ENCODE assay signal across 26 mouse cellular contexts in the genomic region with DNA sequence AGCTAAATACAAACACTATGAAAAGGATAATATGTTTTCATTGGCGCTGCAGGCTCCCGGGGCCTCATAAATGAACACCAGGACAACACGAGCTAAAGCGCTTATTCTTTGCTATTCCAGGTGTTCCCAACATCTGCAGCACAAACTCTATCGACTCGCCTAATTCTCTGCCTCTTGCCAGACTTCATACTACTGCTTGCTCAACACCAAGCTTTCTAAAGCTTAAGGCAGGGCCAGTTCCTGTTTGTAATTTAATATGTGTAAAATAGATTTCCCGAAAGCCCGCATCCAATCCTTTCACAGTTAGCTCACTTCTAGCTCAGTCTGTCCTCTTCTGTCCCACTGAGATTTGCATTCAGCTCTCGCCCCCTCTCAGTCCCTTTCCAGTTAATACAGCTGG.
"Had no signal": no experiment of that assay in that cellular context is flagged by ENCODE, and none has a peak within 500 bp of the region (broad histone marks: within the 10 kb centered on the region; RNA-seq: fewer than 3 reads in every experiment).

No protein-coding gene starts in this region.

- H3K4me1 ChIP-seq: heart, embryonic 13.5 days; heart, embryonic 15.5 days; hindbrain, embryonic 15.5 days; liver, embryonic 13.5 days; liver, embryonic 15.5 days had no signal

- H3K4me2 ChIP-seq: heart, embryonic 11.5 days; heart, embryonic 13.5 days; heart, embryonic 15.5 days; hindbrain, embryonic 13.5 days; hindbrain, embryonic 15.5 days; limb, embryonic 12.5 days; liver, embryonic 11.5 days; liver, embryonic 13.5 days; liver, embryonic 15.5 days had no signal

- ATAC-seq: forebrain, postnatal 0 days; hindbrain, postnatal 0 days; intestine, embryonic 16.5 days; liver, postnatal 0 days had no signal

- H3K27me3 ChIP-seq: heart, embryonic 13.5 days; heart, embryonic 15.5 days; hindbrain, embryonic 13.5 days; hindbrain, embryonic 15.5 days; limb, embryonic 12.5 days; liver, embryonic 13.5 days; liver, embryonic 15.5 days had no signal

- H3K9ac ChIP-seq: forebrain, postnatal 0 days; heart, embryonic 13.5 days; heart, embryonic 15.5 days; hindbrain, embryonic 13.5 days; hindbrain, embryonic 15.5 days; limb, embryonic 12.5 days; liver, embryonic 13.5 days; liver, embryonic 15.5 days; liver, postnatal 0 days had no signal

- H3K27ac ChIP-seq: heart, adult 2 months; heart, embryonic 13.5 days; heart, embryonic 15.5 days; hindbrain, embryonic 13.5 days; hindbrain, embryonic 15.5 days; hindbrain, postnatal 0 days; limb, embryonic 12.5 days; liver, embryonic 13.5 days; liver, embryonic 15.5 days had no signal

- DNase-seq: forebrain, postnatal 0 days; gastrocnemius, postnatal 14 days; gastrocnemius, postnatal 36 days; heart, adult 11 months; heart, adult 2 months; heart, postnatal 14 days; heart, postnatal 36 days; kidney, adult 8-10 months; kidney, postnatal 10 days; kidney, postnatal 36 days; layer of hippocampus, adult 9-11 months; layer of hippocampus, postnatal 36 days; left cerebral cortex, postnatal 4 days; liver; liver, embryonic 13.5 days; liver, postnatal 0 days had no signal

- H3K4me3 ChIP-seq: heart, adult 2 months; heart, embryonic 13.5 days; heart, embryonic 15.5 days; hindbrain, embryonic 13.5 days; hindbrain, embryonic 15.5 days; limb, embryonic 12.5 days; liver, embryonic 13.5 days; liver, embryonic 15.5 days had no signal

- H3K9me3 ChIP-seq: hindbrain, embryonic 15.5 days; liver, embryonic 13.5 days; liver, embryonic 15.5 days had no signal

- H3K36me3 ChIP-seq: liver, embryonic 15.5 days had no signal
